ENCODE assay signal across 8 mouse cellular contexts in the genomic region with DNA sequence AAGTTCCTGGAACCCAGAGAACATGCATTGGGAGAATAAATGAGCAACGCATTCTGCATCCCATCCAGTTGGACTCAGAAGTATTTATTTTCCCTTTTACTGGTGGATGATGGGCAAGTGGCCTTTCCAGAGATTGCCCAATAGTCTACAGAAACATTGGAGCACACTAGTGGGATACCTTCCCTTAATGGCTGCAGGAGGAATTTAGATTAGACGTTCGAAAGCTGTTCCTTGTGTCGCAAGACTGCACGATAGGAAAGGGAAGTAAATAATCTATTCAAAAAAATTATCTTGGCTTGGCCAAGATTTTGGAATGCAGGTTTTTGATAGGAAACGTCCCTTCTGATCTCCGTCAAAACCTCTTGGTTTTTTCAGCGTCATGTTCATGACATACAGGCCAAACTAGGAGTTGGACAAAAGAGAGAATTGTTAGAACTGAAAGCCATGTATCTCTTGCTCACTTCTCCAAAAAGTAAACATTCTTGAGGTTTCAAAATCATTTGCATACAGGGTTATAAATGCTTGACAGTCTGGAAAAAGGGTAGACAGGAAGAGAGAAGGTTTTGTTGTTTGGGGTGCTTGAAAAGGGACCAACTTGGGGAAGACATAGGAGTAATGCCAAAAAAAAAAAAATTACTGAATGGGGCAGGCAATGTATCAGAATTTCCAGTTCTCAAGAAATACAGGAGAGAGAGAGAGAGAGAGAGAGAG. TPM values are rescaled to one million over a fixed set of nuclear protein-coding genes. Genes with fewer than 3 reads are reported as not detected.
DNase-seq lines count a peak whose midpoint lies in the region; ATAC-seq and TF ChIP-seq lines count a peak whose summit lies in the region.

No protein-coding gene starts in this region.

- 68% methylated on average over 8 of the region's 8 CpGs for WGBS in embryonic facial prominence, embryonic 15.5 days
- 71% methylated on average over 8 of the region's 8 CpGs for WGBS in hindbrain, postnatal 0 days
- WGBS in midbrain, embryonic 11.5 days, result 82% methylated on average over 8 of the region's 8 CpGs

- ATAC-seq in embryonic facial prominence, embryonic 15.5 days (ENCODE audit: insufficient number of reproducible peaks, low FRiP score, low TSS enrichment, low read depth), result no peak
- no peak for ATAC-seq in hindbrain, postnatal 0 days
- ATAC-seq in midbrain, embryonic 11.5 days (ENCODE audit: low FRiP score), result no peak

- no peaks in the 10 kb centered on the region for H3K27me3 ChIP-seq in embryonic facial prominence, embryonic 15.5 days
- no peaks in the 10 kb centered on the region for H3K27me3 ChIP-seq in hindbrain, postnatal 0 days (ENCODE audit: insufficient read depth, low read length)
- no peaks in the 10 kb centered on the region for H3K27me3 ChIP-seq in midbrain, embryonic 11.5 days (ENCODE audit: control insufficient read depth, insufficient read depth, low read length)

- peak overlapping the region; percentile 93 for H3K4me3 ChIP-seq in gastrocnemius, adult 2 months
- H3K4me3 ChIP-seq in embryonic facial prominence, embryonic 15.5 days (replicated peaks), result peak overlapping the region; percentile 90
- peak overlapping the region; percentile 98 for H3K4me3 ChIP-seq in hindbrain, postnatal 0 days (ENCODE audit: low read length)
- peak overlapping the region; percentile 98 for H3K4me3 ChIP-seq in midbrain, embryonic 11.5 days (ENCODE audit: low read depth, low read length)

- no peak for TF ChIP-seq CTCF in gastrocnemius, adult 2 months (IDR thresholded peaks at IDR 0.05)
- TF ChIP-seq CTCF in hindbrain, postnatal 0 days (IDR thresholded peaks at IDR 0.05; ENCODE audit: low read depth), result no peak

- H3K4me1 ChIP-seq in embryonic facial prominence, embryonic 15.5 days, result peaks cover 1% of the 10 kb centered on the region; the same call in 1 of the 2 replicates
- no peaks in the 10 kb centered on the region for H3K4me1 ChIP-seq in hindbrain, postnatal 0 days (ENCODE audit: insufficient read depth, low read length)
- peaks cover 8% of the 10 kb centered on the region for H3K4me1 ChIP-seq in midbrain, embryonic 11.5 days (ENCODE audit: control insufficient read depth, insufficient read depth, low read length)

- H3K9me3 ChIP-seq in embryonic facial prominence, embryonic 15.5 days (replicated peaks), result no peaks in the 10 kb centered on the region
- H3K9me3 ChIP-seq in hindbrain, postnatal 0 days (ENCODE audit: low read length), result no peaks in the 10 kb centered on the region
- no peaks in the 10 kb centered on the region; the same call in 1 of the 2 replicates for H3K9me3 ChIP-seq in midbrain, embryonic 11.5 days (ENCODE audit: control insufficient read depth, low read length)

- intact Hi-C loops in gastrocnemius, adult 2 months (cut with DNase I), result loop anchor here (5.0 to 10.0 kb wide), 5 partner anchors 199 to 1146 kb away; no protein-coding TSS in a partner anchor

- H3K9ac ChIP-seq in embryonic facial prominence, embryonic 15.5 days, result no peak overlapping the region
- peak overlapping the region; percentile 93; the same call in 1 of the 2 replicates for H3K9ac ChIP-seq in hindbrain, postnatal 0 days (replicated peaks; ENCODE audit: low read length)
- peak overlapping the region; percentile 98; the same call in 1 of the 2 replicates for H3K9ac ChIP-seq in midbrain, embryonic 11.5 days (ENCODE audit: low read length)

- no peaks in the 10 kb centered on the region for H3K36me3 ChIP-seq in embryonic facial prominence, embryonic 15.5 days
- no peaks in the 10 kb centered on the region for H3K36me3 ChIP-seq in hindbrain, postnatal 0 days (ENCODE audit: insufficient read depth, low read length)
- no peaks in the 10 kb centered on the region; the same call in 1 of the 2 replicates for H3K36me3 ChIP-seq in midbrain, embryonic 11.5 days (ENCODE audit: control insufficient read depth, insufficient read depth, low read length)

- peak overlapping the region; percentile 84 for H3K4me2 ChIP-seq in embryonic facial prominence, embryonic 15.5 days (replicated peaks)
- H3K4me2 ChIP-seq in hindbrain, postnatal 0 days (ENCODE audit: low read depth, low read length), result peak overlapping the region; percentile 90
- H3K4me2 ChIP-seq in midbrain, embryonic 11.5 days, result peak overlapping the region; percentile 79

- no peak for DNase-seq in gastrocnemius, adult 2 months
- no peak for DNase-seq in gastrocnemius, postnatal 25 days
- DNase-seq in hindbrain, postnatal 0 days (ENCODE audit: low spot score), result no peak
- no peak for DNase-seq in midbrain, embryonic 11.5 days (ENCODE audit: low spot score, missing footprints)
- DNase-seq in urinary bladder, postnatal 14 days (ENCODE audit: low spot score), result no peak
- DNase-seq in right cerebral cortex, postnatal 36 days (ENCODE audit: low spot score in 2 of 2), result no peak
- DNase-seq in yolk sac, embryonic 10.5 days (ENCODE audit: low spot score), result no peak

- peak overlapping the region; percentile 99 for H3K27ac ChIP-seq in gastrocnemius, adult 2 months
- peak overlapping the region; percentile 100; the same call in 1 of the 2 replicates for H3K27ac ChIP-seq in embryonic facial prominence, embryonic 15.5 days (replicated peaks)
- H3K27ac ChIP-seq in hindbrain, postnatal 0 days, result peak overlapping the region; percentile 99; the same call in 1 of the 2 replicates
- H3K27ac ChIP-seq in midbrain, embryonic 11.5 days (ENCODE audit: low read depth, low read length), result peak overlapping the region; percentile 99

RNA-seq across cellular contexts. Expression of gene Cited2, which starts 2.0 kb away (rescaled TPM):
- 100 to 1,000 TPM in 1 of 2 experiments, 10 to 100 TPM in 1; 28.6 to 114 TPM for total RNA-seq in gastrocnemius, adult 2 months (2021)
- 10 to 100 TPM; 34.4 to 98.8 TPM for total RNA-seq in gastrocnemius, postnatal 25 days (2021)
- polyA plus RNA-seq in embryonic facial prominence, embryonic 15.5 days (2015; fragmentation: Nextera tagmentation; extraction: Ambion mirVana), result 44.6 and 48.3 TPM in 2 replicates
- total RNA-seq in hindbrain, postnatal 0 days (2014; rRNA removed), result 102 and 112 TPM in 2 replicates
- polyA plus RNA-seq in hindbrain, postnatal 0 days (2015; fragmentation: Nextera tagmentation; extraction: Ambion mirVana), result 59.4 and 60.4 TPM in 2 replicates
- polyA plus RNA-seq in midbrain, embryonic 11.5 days (2014; fragmentation: Nextera tagmentation; extraction: Ambion mirVana), result 90.4 and 95.8 TPM in 2 replicates
